Mouse (Mus musculus) liver, embryonic 16.5 days (tissue): ENCODE measurements around the gene Bcl2l2. TPM values are rescaled to one million over a fixed set of nuclear protein-coding genes. Genes with fewer than 3 reads are reported as not detected.
A peak's percentile ranks its signal among the peaks of the same experiment; 100 is the strongest.

Source experiments
- ATAC-seq: fragments of 200-750 bp; cut with Nextera tagmentation; 2 replicates; pipeline ENCODE4 v1.8.0; 2017; ENCODE audit warnings: low read depth, mild to moderate bottlenecking, moderate number of reproducible peaks, moderate library complexity
- H3K27ac ChIP-seq: fragments of 300-500 bp; sonication (generic); 2 replicates; pipeline ENCODE4 v1.5.1; 2014; ENCODE audit warnings: mild to moderate bottlenecking, low read length
- H3K27me3 ChIP-seq: fragments of 300-500 bp; sonication (generic); 2 replicates; pipeline ENCODE4 v1.6.1; 2014; ENCODE audit warnings: low read depth, low read length, mixed read lengths; ENCODE audit not compliant: control insufficient read depth, insufficient read depth
- H3K36me3 ChIP-seq: fragments of 300-500 bp; sonication (generic); 2 replicates; pipeline ENCODE4 v1.6.1; 2014; ENCODE audit warnings: mild to moderate bottlenecking; ENCODE audit not compliant: control insufficient read depth, insufficient read depth
- H3K4me1 ChIP-seq: fragments of 300-500 bp; sonication (generic); 2 replicates; pipeline ENCODE4 v1.6.1; 2014; ENCODE audit warnings: low read depth, low read length, mixed read lengths; ENCODE audit not compliant: control insufficient read depth
- H3K4me2 ChIP-seq: fragments of 300-500 bp; sonication (generic); 2 replicates; pipeline ENCODE4 v1.6.1; 2014; ENCODE audit warnings: low read depth, low read length, mixed read lengths
- H3K4me3 ChIP-seq: fragments of 300-500 bp; sonication (generic); 2 replicates; pipeline ENCODE4 v1.5.1; 2014; ENCODE audit warnings: low read depth, mild to moderate bottlenecking, low read length
- H3K9ac ChIP-seq: fragments of 300-500 bp; sonication (generic); 2 replicates; pipeline ENCODE4 v1.6.1; 2014; ENCODE audit warnings: low read depth, low read length
- H3K9me3 ChIP-seq: fragments of 300-500 bp; sonication (generic); replicated peaks from 2 replicates; pipeline ENCODE4 v1.6.1; 2016; ENCODE audit warnings: low read length; ENCODE audit not compliant: control insufficient read depth
- WGBS: fragments of 180-500 bp; shearing (Covaris S2); extraction: QIAGEN DNeasy Blood & Tissue Kit; methylation state at CpG from one replicate; pipeline ENCODE4 v1.1.7; 2014; ENCODE audit not compliant: insufficient replicate concordance; 5-methylcytosine and 5-hydroxymethylcytosine counted together
- polyA plus RNA-seq: library from polyadenylated mRNA; unstranded; fragments of >200 nt; fragmentation: Nextera tagmentation; extraction: Ambion mirVana; gene quantifications from 2 replicates; pipeline ENCODE4 v1.2.1, GENCODE M21; 2015

Gene Bcl2l2
- polyA plus RNA-seq, 1 experiment from 2014 or later = 0.42 TPM

- ATAC-seq = no peak
- Histone ChIP-seq H3K4me3 (peak overlapping the region; percentile 31), H3K27me3 (peaks cover 56% of the 10 kb centered on the region), H3K27ac (no peak overlapping the region), H3K36me3 (no peaks in the 10 kb centered on the region), H3K9me3 (no peaks in the 10 kb centered on the region), H3K9ac (0 out of 2 replicates have a peak overlapping the region, but pooled peaks have one; percentile 5), H3K4me2 (peak overlapping the region; percentile 45), H3K4me1 (peaks cover 5% of the 10 kb centered on the region; the same call in 1 of the 2 replicates)
- WGBS = under 1% methylated on average over 42 of the region's 58 CpGs
These were observed 43.4 kb downstream of the Bcl2l2 start for GRCm38 (mm10) chr14:54926401-54927158.

- ATAC-seq = no peak
- 19% methylated on average over 7 of the region's 7 CpGs for WGBS
- Histone ChIP-seq H3K4me3 (no peak overlapping the region), H3K27me3 (peaks cover 55% of the 10 kb centered on the region), H3K4me1 (peaks cover 5% of the 10 kb centered on the region; the same call in 1 of the 2 replicates), H3K36me3 (no peaks in the 10 kb centered on the region), H3K4me2 (no peak overlapping the region), H3K9ac (no peak overlapping the region), H3K9me3 (no peaks in the 10 kb centered on the region), H3K27ac (no peak overlapping the region)
These were observed 44.1 kb downstream of the Bcl2l2 start for GRCm38 (mm10) chr14:54927296-54927695.

- Histone ChIP-seq H3K36me3 (no peaks in the 10 kb centered on the region), H3K4me1 (no peaks in the 10 kb centered on the region; the same call in 1 of the 2 replicates), H3K9ac (no peak overlapping the region), H3K4me3 (no peak overlapping the region), H3K4me2 (no peak overlapping the region), H3K9me3 (no peaks in the 10 kb centered on the region), H3K27me3 (peaks cover 42% of the 10 kb centered on the region), H3K27ac (no peak overlapping the region)
- WGBS = 44% methylated on average over 5 of the region's 5 CpGs
- ATAC-seq = no peak
These were observed 46.6 kb downstream of the Bcl2l2 start for GRCm38 (mm10) chr14:54929801-54930200.

- WGBS = 15% methylated on average over 2 of the region's 2 CpGs
- no peaks in the 10 kb centered on the region for H3K36me3 ChIP-seq
- H3K27me3 ChIP-seq = peaks cover 36% of the 10 kb centered on the region
- H3K27ac ChIP-seq = no peak overlapping the region
- no peak overlapping the region for H3K4me2 ChIP-seq
- H3K4me1 ChIP-seq = no peaks in the 10 kb centered on the region
- no peak overlapping the region for H3K9ac ChIP-seq
- no peak for ATAC-seq
- no peak overlapping the region for H3K4me3 ChIP-seq
- H3K9me3 ChIP-seq = no peaks in the 10 kb centered on the region
These were observed 47.3 kb downstream of the Bcl2l2 start for GRCm38 (mm10) chr14:54930431-54930830.

GRCm38 (mm10) chr14:54932645-54933150, 49.5 kb downstream of the Bcl2l2 start, which contains the start of gene Il25:
Il25 (plus strand) TSS chr14:54932695.
- no peaks in the 10 kb centered on the region for H3K36me3 ChIP-seq
- WGBS = 59% methylated on average over 6 of the region's 6 CpGs
- H3K27me3 ChIP-seq = peaks cover 13% of the 10 kb centered on the region
- no peak within 1 kb of the TSS for H3K4me2 ChIP-seq
- H3K27ac ChIP-seq = no peak within 1 kb of the TSS
- no peaks in the 10 kb centered on the region for H3K4me1 ChIP-seq
- no peak for ATAC-seq
- no peaks in the 10 kb centered on the region for H3K9me3 ChIP-seq
- no peak within 1 kb of the TSS for H3K9ac ChIP-seq
- no peak within 1 kb of the TSS for H3K4me3 ChIP-seq

GRCm38 (mm10) chr14:54935904-54936830, 53.0 kb downstream of the Bcl2l2 start, which contains the start of gene Cmtm5:
Cmtm5 (plus strand) TSS chr14:54936261.
- Histone ChIP-seq H3K4me2 (no peak within 1 kb of the TSS), H3K4me3 (no peak within 1 kb of the TSS), H3K9ac (no peak within 1 kb of the TSS), H3K27me3 (no peaks in the 10 kb centered on the region), H3K4me1 (no peaks in the 10 kb centered on the region), H3K27ac (no peak within 1 kb of the TSS), H3K9me3 (no peaks in the 10 kb centered on the region), H3K36me3 (no peaks in the 10 kb centered on the region)
- 28% methylated on average over 8 of the region's 8 CpGs for WGBS
- ATAC-seq = no peak

- Histone ChIP-seq H3K27me3 (no peaks in the 10 kb centered on the region), H3K9me3 (no peaks in the 10 kb centered on the region), H3K4me1 (no peaks in the 10 kb centered on the region), H3K4me3 (no peak overlapping the region), H3K36me3 (no peaks in the 10 kb centered on the region), H3K9ac (no peak overlapping the region), H3K27ac (no peak overlapping the region), H3K4me2 (no peak overlapping the region)
- no peak for ATAC-seq
- WGBS = 30% methylated on average over 6 of the region's 6 CpGs
These were observed 53.6 kb downstream of the Bcl2l2 start for GRCm38 (mm10) chr14:54936831-54937160.

- no peaks in the 10 kb centered on the region for H3K9me3 ChIP-seq
- WGBS = 68% methylated on average over 16 of the region's 16 CpGs
- H3K27ac ChIP-seq = no peak overlapping the region
- H3K27me3 ChIP-seq = no peaks in the 10 kb centered on the region
- H3K36me3 ChIP-seq = no peaks in the 10 kb centered on the region
- no peaks in the 10 kb centered on the region for H3K4me1 ChIP-seq
- no peak overlapping the region for H3K9ac ChIP-seq
- no peak for ATAC-seq
- H3K4me2 ChIP-seq = no peak overlapping the region
- H3K4me3 ChIP-seq = no peak overlapping the region
These were observed 54.4 kb downstream of the Bcl2l2 start for GRCm38 (mm10) chr14:54937361-54938182.
